Mouse (Mus musculus) kidney, postnatal 0 days (tissue): ENCODE results near the gene Otud1. TPM values are rescaled to one million over a fixed set of nuclear protein-coding genes. Genes with fewer than 3 reads are reported as not detected.
A peak's percentile ranks its signal among the peaks of the same experiment; 100 is the strongest.

Experiments used
- ATAC-seq: fragments of 200-750 bp; cut with Nextera tagmentation; replicated peaks from 2 replicates; pipeline ENCODE4 v1.8.0; 2017; ENCODE audit warnings: low read depth, moderate number of reproducible peaks, moderate TSS enrichment, moderate library complexity; ENCODE audit not compliant: low FRiP score
- DNase-seq: peaks from one replicate; pipeline ENCODE4 v3.0.0-alpha.2; 2016; ENCODE audit warnings: low spot score
- H3K27ac ChIP-seq: fragments of 300-500 bp; sonication (generic); 2 replicates; pipeline ENCODE4 v1.5.1; 2014; ENCODE audit warnings: mild to moderate bottlenecking
- H3K27me3 ChIP-seq: fragments of 300-500 bp; sonication (generic); 2 replicates; pipeline ENCODE4 v1.6.1; 2014; ENCODE audit warnings: low read length, mixed read lengths; ENCODE audit not compliant: insufficient read depth
- H3K36me3 ChIP-seq: fragments of 300-500 bp; sonication (generic); 2 replicates; pipeline ENCODE4 v1.6.1; 2014; ENCODE audit warnings: low read length, mixed read lengths; ENCODE audit not compliant: insufficient read depth
- H3K4me1 ChIP-seq: fragments of 300-500 bp; sonication (generic); replicated peaks from 2 replicates; pipeline ENCODE4 v1.6.1; 2014; ENCODE audit warnings: antibody characterized with exemption, low read length, mixed read lengths; ENCODE audit not compliant: insufficient read depth
- H3K4me2 ChIP-seq: fragments of 300-500 bp; sonication (generic); 2 replicates; pipeline ENCODE4 v1.6.1; 2014; ENCODE audit warnings: mild to moderate bottlenecking, low read length, moderate library complexity, mixed read lengths
- H3K4me3 ChIP-seq: fragments of 300-500 bp; sonication (generic); replicated peaks from 2 replicates; pipeline ENCODE4 v1.5.1; 2014; ENCODE audit warnings: low read depth, low read length
- H3K9ac ChIP-seq: fragments of 300-500 bp; sonication (generic); 2 replicates; pipeline ENCODE4 v1.6.1; 2014; ENCODE audit warnings: low read depth, low read length
- H3K9me3 ChIP-seq: fragments of 300-500 bp; sonication (generic); replicated peaks from 2 replicates; pipeline ENCODE4 v1.6.1; 2016; ENCODE audit warnings: low read length, inconsistent platforms, mixed read lengths
- CTCF ChIP-seq: IDR thresholded peaks from 2 replicates; pipeline ENCODE4 v1.5.1; 2016; ENCODE audit warnings: antibody characterized with exemption, low read depth, mild to moderate bottlenecking, moderate library complexity
- WGBS: fragments of 180-500 bp; shearing (Covaris S2); extraction: QIAGEN DNeasy Blood & Tissue Kit; methylation state at CpG from one replicate; pipeline ENCODE4 v1.1.7; 2014; 5-methylcytosine and 5-hydroxymethylcytosine counted together
- polyA plus RNA-seq: library from polyadenylated mRNA; unstranded; fragments of >200 nt; fragmentation: Nextera tagmentation; extraction: Ambion mirVana; gene quantifications from 2 replicates; pipeline ENCODE4 v1.2.1, GENCODE M21; 2015

Otud1 gene
- polyA plus RNA-seq, 1 experiment from 2014 or later: 3.8 TPM

- no peak overlapping the region for H3K9ac ChIP-seq
- TF ChIP-seq CTCF: no peak
- H3K36me3 ChIP-seq: no peaks in the 10 kb centered on the region
- H3K27me3 ChIP-seq: no peaks in the 10 kb centered on the region
- no peaks in the 10 kb centered on the region for H3K4me1 ChIP-seq
- H3K4me2 ChIP-seq: no peak overlapping the region
- 78% methylated on average over 4 of the region's 4 CpGs for WGBS
- H3K9me3 ChIP-seq: no peaks in the 10 kb centered on the region
- H3K27ac ChIP-seq: no peak overlapping the region
- DNase-seq (no peak), ATAC-seq (no peak)
- H3K4me3 ChIP-seq: no peak overlapping the region
These were observed 42.2 kb downstream of the Otud1 start for GRCm38 (mm10) chr2:19699573-19700295.

GRCm38 (mm10) chr2:19701386-19701785 lies 43.8 kb downstream of the Otud1 start:
- ATAC-seq (no peak), DNase-seq (no peak)
- Histone ChIP-seq H3K27ac (no peak overlapping the region), H3K4me1 (no peaks in the 10 kb centered on the region), H3K4me3 (no peak overlapping the region), H3K9ac (no peak overlapping the region), H3K36me3 (no peaks in the 10 kb centered on the region), H3K27me3 (no peaks in the 10 kb centered on the region), H3K9me3 (no peaks in the 10 kb centered on the region), H3K4me2 (no peak overlapping the region)
- WGBS: 92% methylated on average over 3 of the region's 3 CpGs
- no peak for TF ChIP-seq CTCF

GRCm38 (mm10) chr2:19703020-19703613 lies 45.6 kb downstream of the Otud1 start:
- no peaks in the 10 kb centered on the region for H3K4me1 ChIP-seq
- no peaks in the 10 kb centered on the region for H3K9me3 ChIP-seq
- TF ChIP-seq CTCF: no peak
- no peak overlapping the region for H3K4me3 ChIP-seq
- ATAC-seq (no peak), DNase-seq (no peak)
- no peak overlapping the region for H3K27ac ChIP-seq
- H3K4me2 ChIP-seq: no peak overlapping the region
- no peaks in the 10 kb centered on the region for H3K36me3 ChIP-seq
- H3K9ac ChIP-seq: no peak overlapping the region
- no peaks in the 10 kb centered on the region for H3K27me3 ChIP-seq

GRCm38 (mm10) chr2:19703670-19704069 lies 46.1 kb downstream of the Otud1 start:
- Histone ChIP-seq H3K4me1 (no peaks in the 10 kb centered on the region), H3K9ac (no peak overlapping the region), H3K36me3 (no peaks in the 10 kb centered on the region), H3K4me3 (no peak overlapping the region), H3K4me2 (no peak overlapping the region), H3K27me3 (no peaks in the 10 kb centered on the region), H3K27ac (no peak overlapping the region), H3K9me3 (no peaks in the 10 kb centered on the region)
- no peak for TF ChIP-seq CTCF
- 68% methylated on average over 4 of the region's 4 CpGs for WGBS
- DNase-seq: no peak
- ATAC-seq: no peak

GRCm38 (mm10) chr2:19704272-19704671 lies 46.7 kb downstream of the Otud1 start:
- H3K27ac ChIP-seq: no peak overlapping the region
- H3K4me1 ChIP-seq: no peaks in the 10 kb centered on the region
- H3K9ac ChIP-seq: no peak overlapping the region
- no peaks in the 10 kb centered on the region for H3K36me3 ChIP-seq
- H3K4me3 ChIP-seq: no peak overlapping the region
- H3K27me3 ChIP-seq: no peaks in the 10 kb centered on the region
- TF ChIP-seq CTCF: no peak
- H3K9me3 ChIP-seq: no peaks in the 10 kb centered on the region
- peak; percentile 52 for DNase-seq
- no peak overlapping the region for H3K4me2 ChIP-seq
- no peak for ATAC-seq

GRCm38 (mm10) chr2:19706886-19707285 lies 49.3 kb downstream of the Otud1 start:
- DNase-seq (no peak), ATAC-seq (no peak)
- H3K36me3 ChIP-seq: no peaks in the 10 kb centered on the region
- TF ChIP-seq CTCF: no peak
- H3K27me3 ChIP-seq: no peaks in the 10 kb centered on the region
- no peak overlapping the region for H3K4me3 ChIP-seq
- no peak overlapping the region for H3K9ac ChIP-seq
- no peaks in the 10 kb centered on the region for H3K9me3 ChIP-seq
- no peak overlapping the region for H3K27ac ChIP-seq
- H3K4me1 ChIP-seq: no peaks in the 10 kb centered on the region
- H3K4me2 ChIP-seq: no peak overlapping the region
- WGBS: 88% methylated on average over 4 of the region's 4 CpGs

Other genes starting within 250 kb of the Otud1 start
- gene Ptf1a, start 212.1 kb upstream of the Otud1 start, polyA plus RNA-seq: not detected in 2 replicates
- gene 4921504E06Rik, start 103.8 kb upstream of the Otud1 start, polyA plus RNA-seq: not detected in 2 replicates